Mouse (Mus musculus): ENCODE measurements around the gene Cpeb2. TPM values are rescaled to one million over a fixed set of nuclear protein-coding genes. Genes with fewer than 3 reads are reported as not detected.

Cpeb2 gene
- total RNA-seq, 4 experiments from 2014 or later: 60.1 to 76.3 (median 66.6) TPM

- DNase-seq (ENCODE audit: low spot score in 2 of 2): no peak
These were observed 91.4 kb downstream of the Cpeb2 start for GRCm38 (mm10) chr5:43324311-43324862.

- DNase-seq (ENCODE audit: low spot score in 2 of 2): no peak
These were observed 92.6 kb downstream of the Cpeb2 start for GRCm38 (mm10) chr5:43325561-43325960.

- DNase-seq (ENCODE audit: low spot score in 2 of 2): peak in 1 of 2 experiments; percentile 61
These were observed 95.6 kb downstream of the Cpeb2 start for GRCm38 (mm10) chr5:43328579-43328978.

- DNase-seq (ENCODE audit: low spot score in 2 of 2): no peak
These were observed 97.3 kb downstream of the Cpeb2 start for GRCm38 (mm10) chr5:43330260-43330659.

GRCm38 (mm10) chr5:43334469-43334868, 101.5 kb downstream of the Cpeb2 start:
- no peak for DNase-seq (ENCODE audit: low spot score in 2 of 2)

GRCm38 (mm10) chr5:43337212-43337611, 104.2 kb downstream of the Cpeb2 start:
- no peak for DNase-seq (ENCODE audit: low spot score in 2 of 2)

GRCm38 (mm10) chr5:43338771-43339475, 106.0 kb downstream of the Cpeb2 start:
- no peak for DNase-seq (ENCODE audit: low spot score in 2 of 2)

Measured in left cerebral cortex, adult 8-10 months (tissue).